Mouse (Mus musculus): ENCODE measurements around the gene Gldc.

- TF ChIP-seq CTCF (IDR thresholded peaks at IDR 0.05; ENCODE audit: control insufficient read depth, insufficient read depth, insufficient replicate concordance, low read depth, low read length) (no peak), POLR2A (IDR thresholded peaks at IDR 0.05; ENCODE audit: control insufficient read depth, low read depth, low read length) (no peak)
Measured at GRCm38 (mm10) chr19:30205874-30206273, 30.6 kb upstream of the Gldc start.

All from testis, adult 2 months (tissue).